Mouse (Mus musculus): Measurements from ENCODE around the gene Arrb1. TPM values are rescaled to one million over a fixed set of nuclear protein-coding genes. Genes with fewer than 3 reads are reported as not detected.

Arrb1 gene
- polyA plus RNA-seq, 1 experiment from 2014 or later: 7.2 TPM

- Histone ChIP-seq H3K4me2 (replicated peaks) (no peak overlapping the region), H3K4me3 (replicated peaks) (no peak overlapping the region), H3K27ac (replicated peaks) (no peak overlapping the region), H3K27me3 (no peaks in the 10 kb centered on the region), H3K4me1 (peaks cover 66% of the 10 kb centered on the region), H3K36me3 (no peaks in the 10 kb centered on the region), H3K9ac (no peak overlapping the region), H3K9me3 (replicated peaks) (no peaks in the 10 kb centered on the region)
- WGBS: 69% methylated on average over 4 of the region's 4 CpGs
- ATAC-seq (ENCODE audit: insufficient number of reproducible peaks, low FRiP score, low TSS enrichment, low read depth): no peak
Observed at GRCm38 (mm10) chr7:99538421-99538820, 3.2 kb downstream of the Arrb1 start.

- Histone ChIP-seq H3K36me3 (no peaks in the 10 kb centered on the region), H3K27me3 (no peaks in the 10 kb centered on the region), H3K4me3 (replicated peaks) (no peak overlapping the region), H3K4me1 (peaks cover 64% of the 10 kb centered on the region), H3K9ac (no peak overlapping the region), H3K9me3 (replicated peaks) (no peaks in the 10 kb centered on the region), H3K27ac (replicated peaks) (no peak overlapping the region; the same call in 1 of the 2 replicates), H3K4me2 (replicated peaks) (0 out of 2 replicates have a peak overlapping the region, but pooled peaks have one; percentile 21)
- WGBS: 20% methylated on average over 8 of the region's 8 CpGs
- no peak; the same call in 1 of the 2 replicates for ATAC-seq (ENCODE audit: insufficient number of reproducible peaks, low FRiP score, low TSS enrichment, low read depth)
Observed at GRCm38 (mm10) chr7:99539201-99539891, 4.1 kb downstream of the Arrb1 start.

- WGBS: 70% methylated on average over 2 of the region's 2 CpGs
- ATAC-seq (ENCODE audit: insufficient number of reproducible peaks, low FRiP score, low TSS enrichment, low read depth): no peak
- Histone ChIP-seq H3K36me3 (no peaks in the 10 kb centered on the region), H3K4me2 (replicated peaks) (no peak overlapping the region), H3K27ac (replicated peaks) (no peak overlapping the region; the same call in 1 of the 2 replicates), H3K9me3 (replicated peaks) (no peaks in the 10 kb centered on the region), H3K9ac (no peak overlapping the region), H3K4me1 (peaks cover 64% of the 10 kb centered on the region), H3K4me3 (replicated peaks) (no peak overlapping the region), H3K27me3 (no peaks in the 10 kb centered on the region)
Observed at GRCm38 (mm10) chr7:99540016-99540415, 4.8 kb downstream of the Arrb1 start.

DNA sequence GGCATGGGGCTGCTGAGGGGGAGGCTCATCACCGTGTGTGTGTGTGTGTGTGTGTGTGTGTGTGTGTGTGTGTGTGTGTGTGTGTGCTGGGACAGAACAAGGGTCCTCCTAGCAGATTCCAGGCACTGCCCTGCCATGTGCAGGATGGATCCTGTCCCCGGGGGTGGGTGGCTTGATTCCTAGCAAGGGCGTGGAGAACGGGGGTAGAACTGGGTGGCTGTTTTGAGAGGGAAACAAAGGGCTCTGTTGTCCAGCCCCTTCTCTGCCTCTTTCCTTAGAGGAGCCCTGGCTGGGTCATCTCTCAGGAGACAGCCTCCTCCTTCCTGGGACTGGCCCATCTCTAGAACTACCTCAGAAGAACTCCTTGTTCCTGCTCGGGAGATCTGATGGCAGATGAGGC is 5.9 kb downstream of the Arrb1 start:
- H3K4me1 ChIP-seq: peaks cover 69% of the 10 kb centered on the region
- no peak overlapping the region for H3K27ac ChIP-seq (replicated peaks)
- H3K9me3 ChIP-seq (replicated peaks): no peaks in the 10 kb centered on the region
- H3K36me3 ChIP-seq: no peaks in the 10 kb centered on the region
- H3K4me2 ChIP-seq (replicated peaks): no peak overlapping the region
- H3K27me3 ChIP-seq: no peaks in the 10 kb centered on the region
- 37% methylated on average over 5 of the region's 5 CpGs for WGBS
- H3K9ac ChIP-seq: no peak overlapping the region
- H3K4me3 ChIP-seq (replicated peaks): no peak overlapping the region
- no peak for ATAC-seq (ENCODE audit: insufficient number of reproducible peaks, low FRiP score, low TSS enrichment, low read depth)

GRCm38 (mm10) chr7:99544272-99544671 is 9.0 kb downstream of the Arrb1 start:
- H3K4me1 ChIP-seq: peaks cover 57% of the 10 kb centered on the region
- ATAC-seq (ENCODE audit: insufficient number of reproducible peaks, low FRiP score, low TSS enrichment, low read depth): no peak
- H3K36me3 ChIP-seq: no peaks in the 10 kb centered on the region
- H3K9me3 ChIP-seq (replicated peaks): no peaks in the 10 kb centered on the region
- no peak overlapping the region for H3K4me2 ChIP-seq (replicated peaks)
- H3K27me3 ChIP-seq: no peaks in the 10 kb centered on the region
- no peak overlapping the region for H3K4me3 ChIP-seq (replicated peaks)
- 54% methylated on average over 6 of the region's 6 CpGs for WGBS
- H3K9ac ChIP-seq: no peak overlapping the region
- peak overlapping the region; percentile 29; the same call in 1 of the 2 replicates for H3K27ac ChIP-seq (replicated peaks)

DNA sequence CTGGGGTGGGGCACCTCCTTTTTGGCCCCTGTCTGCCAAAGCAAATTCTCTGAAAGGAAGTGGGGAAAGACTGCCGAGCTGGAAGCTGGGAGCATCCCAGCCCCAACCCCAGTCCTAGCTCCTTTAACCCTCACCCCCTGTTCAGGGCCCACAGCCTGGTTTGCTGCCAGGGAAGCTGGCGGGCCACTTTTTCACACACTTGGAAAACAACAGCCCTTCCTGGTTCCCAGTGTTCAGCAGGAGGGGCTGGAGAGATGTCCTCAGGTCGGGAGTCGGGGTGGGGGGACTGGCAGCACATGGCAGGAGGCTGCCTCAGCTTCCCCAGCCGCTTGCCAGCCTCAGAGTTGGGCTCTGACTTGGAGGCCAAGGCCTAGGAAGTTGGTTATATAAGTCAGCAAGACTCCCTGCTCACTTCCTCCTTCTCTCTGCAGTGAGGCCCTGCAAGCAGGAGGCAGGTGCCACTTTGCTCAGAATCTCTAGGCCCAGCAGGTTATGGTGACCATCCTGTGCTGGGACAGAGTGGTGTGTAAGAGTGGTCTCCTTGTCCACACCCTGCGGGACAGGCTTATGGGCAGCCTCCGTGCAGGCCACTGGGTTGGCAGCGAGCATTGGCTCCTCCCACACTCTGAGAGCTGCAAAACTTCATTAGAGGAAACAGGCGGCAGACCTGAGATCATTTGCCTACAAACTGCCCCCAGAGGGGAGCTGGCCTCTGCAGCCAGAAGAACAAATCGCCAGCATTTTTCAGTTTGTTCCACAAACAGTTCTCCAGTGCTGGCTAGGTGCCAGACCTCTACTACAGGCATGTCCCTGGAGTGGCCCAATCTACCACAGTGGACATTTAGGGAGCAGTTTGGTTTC is 10.8 kb downstream of the Arrb1 start:
- peak; percentile 52; the same call in 1 of the 2 replicates for ATAC-seq (ENCODE audit: insufficient number of reproducible peaks, low FRiP score, low TSS enrichment, low read depth)
- H3K27me3 ChIP-seq: no peaks in the 10 kb centered on the region
- peaks cover 40% of the 10 kb centered on the region for H3K4me1 ChIP-seq
- no peak overlapping the region for H3K9ac ChIP-seq
- no peaks in the 10 kb centered on the region for H3K36me3 ChIP-seq
- H3K27ac ChIP-seq (replicated peaks): peak overlapping the region; percentile 83
- no peaks in the 10 kb centered on the region for H3K9me3 ChIP-seq (replicated peaks)
- H3K4me2 ChIP-seq (replicated peaks): 0 out of 2 replicates have a peak overlapping the region, but pooled peaks have one; percentile 1
- WGBS: 26% methylated on average over 10 of the region's 10 CpGs
- H3K4me3 ChIP-seq (replicated peaks): no peak overlapping the region

DNA sequence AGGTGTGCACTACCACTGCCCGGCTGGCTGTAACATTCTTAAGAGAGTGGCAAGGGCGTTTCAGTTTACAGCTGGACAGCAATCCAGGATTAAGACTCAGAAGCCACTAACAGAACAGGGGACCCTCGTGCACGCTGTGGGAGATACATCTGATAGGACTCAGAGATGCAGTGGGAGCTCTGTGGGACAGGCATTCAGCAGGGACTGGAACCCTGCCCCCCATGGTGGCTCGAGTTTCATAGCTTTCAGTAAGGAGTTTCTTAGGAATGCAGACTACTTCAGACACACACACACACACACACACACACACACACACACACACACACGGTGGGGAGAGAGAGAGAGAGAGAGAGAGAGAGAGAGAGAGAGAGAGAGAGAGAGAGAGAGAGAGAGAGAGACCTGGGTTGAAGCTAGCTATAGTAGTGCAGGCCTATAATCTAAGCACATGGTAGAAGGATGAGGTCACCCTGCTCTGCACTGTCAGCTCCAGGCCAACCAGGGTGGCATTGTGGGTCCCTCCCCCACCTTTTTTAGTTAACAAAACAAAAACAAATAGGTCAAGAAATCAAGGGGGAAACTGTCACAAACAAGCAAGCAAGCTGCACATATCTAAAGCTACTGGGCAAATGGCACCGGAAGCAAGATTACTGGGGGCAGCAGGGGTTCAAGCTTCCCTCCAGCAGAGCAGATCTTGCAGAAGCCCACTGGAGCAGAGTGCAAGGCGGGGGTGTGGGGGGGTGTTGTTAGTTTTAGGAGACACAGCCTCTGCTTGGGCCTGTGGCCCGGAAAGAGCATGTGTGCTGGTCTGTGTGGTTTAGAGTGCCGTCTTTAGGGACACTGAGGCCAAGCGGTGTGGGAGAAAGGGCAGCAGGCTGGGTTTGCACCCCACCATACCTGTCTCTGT is 12.6 kb downstream of the Arrb1 start:
- Histone ChIP-seq H3K4me3 (replicated peaks) (no peak overlapping the region), H3K4me2 (replicated peaks) (no peak overlapping the region), H3K27ac (replicated peaks) (no peak overlapping the region; the same call in none of the 2 replicates), H3K4me1 (peaks cover 47% of the 10 kb centered on the region), H3K9me3 (replicated peaks) (no peaks in the 10 kb centered on the region), H3K9ac (no peak overlapping the region), H3K36me3 (no peaks in the 10 kb centered on the region), H3K27me3 (no peaks in the 10 kb centered on the region)
- WGBS: 32% methylated on average over 10 of the region's 11 CpGs
- ATAC-seq (ENCODE audit: insufficient number of reproducible peaks, low FRiP score, low TSS enrichment, low read depth): no peak

DNA sequence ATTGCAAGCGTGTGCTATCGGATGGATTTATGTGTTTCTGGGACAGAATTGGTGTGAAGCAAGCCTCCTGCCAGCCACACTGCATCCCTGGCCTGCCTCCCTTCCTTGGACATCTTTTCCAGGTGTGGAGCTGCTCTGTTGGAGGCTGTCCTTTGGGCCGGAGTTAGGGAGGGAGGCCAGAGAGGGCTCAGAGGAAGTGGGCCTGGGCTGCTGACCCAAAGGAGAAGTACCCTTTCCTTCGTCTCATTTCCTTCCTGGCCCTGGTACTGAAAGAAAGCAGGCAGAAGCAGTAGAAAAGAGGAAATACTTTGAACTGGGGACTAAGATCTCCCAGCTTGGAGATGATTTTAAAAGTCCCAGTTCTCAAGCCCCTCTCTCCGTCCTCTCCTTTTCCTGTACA is 14.4 kb downstream of the Arrb1 start:
- H3K4me2 ChIP-seq (replicated peaks): no peak overlapping the region
- H3K4me1 ChIP-seq: peaks cover 56% of the 10 kb centered on the region
- H3K27ac ChIP-seq (replicated peaks): no peak overlapping the region
- no peaks in the 10 kb centered on the region for H3K27me3 ChIP-seq
- no peak for ATAC-seq (ENCODE audit: insufficient number of reproducible peaks, low FRiP score, low TSS enrichment, low read depth)
- no peaks in the 10 kb centered on the region for H3K36me3 ChIP-seq
- no peak overlapping the region for H3K4me3 ChIP-seq (replicated peaks)
- H3K9me3 ChIP-seq (replicated peaks): no peaks in the 10 kb centered on the region
- H3K9ac ChIP-seq: no peak overlapping the region
- 87% methylated on average over 5 of the region's 5 CpGs for WGBS

DNA sequence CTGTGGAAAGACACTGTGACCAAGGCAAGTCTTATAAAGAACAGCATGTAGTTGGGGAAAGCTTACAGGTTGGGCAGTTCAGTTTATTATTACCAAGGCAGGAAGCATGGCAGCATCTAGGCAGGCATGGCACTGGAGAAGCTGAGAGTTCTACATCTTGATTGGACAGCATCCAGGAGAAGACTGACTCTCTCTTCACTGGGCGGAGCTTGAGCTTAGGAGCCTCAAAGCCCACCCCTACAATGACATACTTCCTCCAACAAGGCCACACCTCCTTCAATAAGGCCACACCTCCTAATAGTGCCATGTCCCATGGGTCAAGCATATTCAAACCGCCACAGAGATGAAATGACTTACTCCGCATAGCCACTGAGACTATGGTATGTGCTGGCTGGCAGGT is 16.4 kb downstream of the Arrb1 start:
- 97% methylated on average over 3 of the region's 3 CpGs for WGBS
- Histone ChIP-seq H3K9ac (no peak overlapping the region), H3K4me3 (replicated peaks) (no peak overlapping the region), H3K9me3 (replicated peaks) (no peaks in the 10 kb centered on the region), H3K27ac (replicated peaks) (no peak overlapping the region), H3K27me3 (no peaks in the 10 kb centered on the region), H3K36me3 (no peaks in the 10 kb centered on the region), H3K4me2 (replicated peaks) (no peak overlapping the region), H3K4me1 (peaks cover 44% of the 10 kb centered on the region)
- ATAC-seq (ENCODE audit: insufficient number of reproducible peaks, low FRiP score, low TSS enrichment, low read depth): no peak

DNA sequence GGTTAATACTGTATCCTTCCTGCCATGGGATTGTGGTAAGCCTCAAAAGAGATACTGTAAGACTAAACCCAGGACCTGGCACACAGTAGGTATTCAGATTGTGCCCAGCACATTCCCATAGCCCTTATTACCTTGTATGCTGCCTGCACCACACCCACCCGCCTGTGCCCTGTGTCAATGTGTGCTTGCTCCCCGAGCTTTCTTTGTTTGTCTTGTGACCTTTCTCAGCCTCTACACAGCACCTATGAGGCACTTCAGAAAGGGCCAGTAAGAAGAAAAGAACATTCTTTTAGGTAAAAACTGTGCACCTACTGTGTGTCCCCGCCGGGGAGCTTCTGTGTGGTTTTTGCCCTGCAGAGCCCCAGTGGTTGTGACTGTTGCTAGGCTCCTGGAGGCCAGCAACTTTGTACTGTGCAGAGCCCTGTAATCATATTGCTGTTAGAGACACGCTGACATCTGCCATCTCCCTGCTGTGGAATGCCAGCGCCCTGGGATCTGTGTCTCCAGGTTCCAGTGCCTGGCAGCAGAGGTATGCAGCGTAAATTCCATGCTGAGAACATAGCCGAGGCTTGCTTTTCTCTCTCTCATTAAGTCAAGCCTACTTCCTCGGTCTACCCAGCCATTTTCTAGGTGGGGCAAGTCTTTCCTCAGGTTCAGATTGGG is 18.1 kb downstream of the Arrb1 start:
- H3K9me3 ChIP-seq (replicated peaks): no peaks in the 10 kb centered on the region
- H3K4me1 ChIP-seq: peaks cover 34% of the 10 kb centered on the region
- H3K4me2 ChIP-seq (replicated peaks): no peak overlapping the region
- H3K27me3 ChIP-seq: no peaks in the 10 kb centered on the region
- no peaks in the 10 kb centered on the region for H3K36me3 ChIP-seq
- no peak for ATAC-seq (ENCODE audit: insufficient number of reproducible peaks, low FRiP score, low TSS enrichment, low read depth)
- WGBS: 34% methylated on average over 9 of the region's 9 CpGs
- no peak overlapping the region for H3K9ac ChIP-seq
- H3K4me3 ChIP-seq (replicated peaks): no peak overlapping the region
- H3K27ac ChIP-seq (replicated peaks): peak overlapping the region; percentile 65

All from embryonic facial prominence, embryonic 15.5 days (tissue).